Mouse (Mus musculus) forebrain, embryonic 16.5 days (tissue): ENCODE data around the gene Tgm2. TPM values are rescaled to one million over a fixed set of nuclear protein-coding genes. Genes with fewer than 3 reads are reported as not detected.

Experiments used
- ATAC-seq: fragments of 200-750 bp; cut with Nextera tagmentation; 2 replicates; pipeline ENCODE4 v1.8.0; 2017; ENCODE audit warnings: mild to moderate bottlenecking, moderate library complexity
- H3K27ac ChIP-seq: fragments of 300-500 bp; sonication (generic); 2 replicates; pipeline ENCODE4 v1.5.1; 2014; ENCODE audit warnings: low read length, control low read depth
- H3K27me3 ChIP-seq: fragments of 300-500 bp; sonication (generic); replicated peaks from 2 replicates; pipeline ENCODE4 v1.6.1; 2014; ENCODE audit warnings: low read length; ENCODE audit not compliant: control insufficient read depth, insufficient read depth
- H3K36me3 ChIP-seq: fragments of 300-500 bp; sonication (generic); 2 replicates; pipeline ENCODE4 v1.6.1; 2014; ENCODE audit not compliant: control insufficient read depth, insufficient read depth
- H3K4me1 ChIP-seq: fragments of 300-500 bp; sonication (generic); replicated peaks from 2 replicates; pipeline ENCODE4 v1.6.1; 2014; ENCODE audit warnings: low read length; ENCODE audit not compliant: control insufficient read depth, insufficient read depth
- H3K4me2 ChIP-seq: fragments of 300-500 bp; sonication (generic); 2 replicates; pipeline ENCODE4 v1.6.1; 2014; ENCODE audit warnings: mild to moderate bottlenecking, low read length, control low read depth
- H3K4me3 ChIP-seq: fragments of 300-500 bp; sonication (generic); replicated peaks from 2 replicates; pipeline ENCODE4 v1.5.1; 2014; ENCODE audit warnings: mild to moderate bottlenecking, low read length, control low read depth
- H3K9ac ChIP-seq: fragments of 300-500 bp; sonication (generic); replicated peaks from 2 replicates; pipeline ENCODE4 v1.6.1; 2014; ENCODE audit warnings: low read depth, low read length, control low read depth
- H3K9me3 ChIP-seq: fragments of 300-500 bp; sonication (generic); 2 replicates; pipeline ENCODE4 v1.6.1; 2016; ENCODE audit warnings: low read length; ENCODE audit not compliant: control insufficient read depth
- WGBS: fragments of 180-500 bp; shearing (Covaris S2); extraction: QIAGEN DNeasy Blood & Tissue Kit; methylation state at CpG from one replicate; pipeline ENCODE4 v1.1.7; 2014; 5-methylcytosine and 5-hydroxymethylcytosine counted together
- polyA plus RNA-seq: library from polyadenylated mRNA; unstranded; fragments of >200 nt; fragmentation: Nextera tagmentation; extraction: Ambion mirVana; gene quantifications from 2 replicates; pipeline ENCODE4 v1.2.1, GENCODE M21; 2015

Gene Tgm2
- polyA plus RNA-seq, 1 experiment from 2014 or later: 5.0 TPM

- H3K4me1 ChIP-seq: 0 out of 2 replicates have a peak, but pooled peaks cover 3% of the 10 kb centered on the region
- WGBS: 90% methylated on average over 7 of the region's 7 CpGs
- ATAC-seq: no peak
These were observed 23.5 kb upstream of the Tgm2 start for GRCm38 (mm10) chr2:158169771-158170170.

GRCm38 (mm10) chr2:158169351-158169750, 23.1 kb upstream of the Tgm2 start:
- Histone ChIP-seq H3K9ac (no peak overlapping the region), H3K27me3 (no peaks in the 10 kb centered on the region), H3K27ac (no peak overlapping the region), H3K4me2 (no peak overlapping the region), H3K9me3 (no peaks in the 10 kb centered on the region), H3K4me1 (0 out of 2 replicates have a peak, but pooled peaks cover 3% of the 10 kb centered on the region), H3K4me3 (no peak overlapping the region), H3K36me3 (no peaks in the 10 kb centered on the region)
- no peak for ATAC-seq
- WGBS: 79% methylated on average over 6 of the region's 6 CpGs

More at GRCm38 (mm10) chr2:158169771-158170170, 23.5 kb upstream of the Tgm2 start:
- H3K4me3 ChIP-seq: no peak overlapping the region
- H3K9me3 ChIP-seq: no peaks in the 10 kb centered on the region
- H3K4me2 ChIP-seq: no peak overlapping the region
- no peak overlapping the region for H3K9ac ChIP-seq
- H3K27me3 ChIP-seq: no peaks in the 10 kb centered on the region
- H3K36me3 ChIP-seq: no peaks in the 10 kb centered on the region
- H3K27ac ChIP-seq: no peak overlapping the region

- H3K27me3 ChIP-seq: no peaks in the 10 kb centered on the region
- no peaks in the 10 kb centered on the region for H3K9me3 ChIP-seq
- 0 out of 2 replicates have a peak, but pooled peaks cover 3% of the 10 kb centered on the region for H3K4me1 ChIP-seq
- H3K36me3 ChIP-seq: no peaks in the 10 kb centered on the region
- WGBS: 56% methylated on average over 7 of the region's 8 CpGs
- H3K4me2 ChIP-seq: no peak overlapping the region
- H3K9ac ChIP-seq: no peak overlapping the region
- no peak overlapping the region for H3K27ac ChIP-seq
- no peak overlapping the region for H3K4me3 ChIP-seq
- ATAC-seq: no peak
These were observed 22.5 kb upstream of the Tgm2 start for GRCm38 (mm10) chr2:158168741-158169211.

GRCm38 (mm10) chr2:158167496-158168205, 21.4 kb upstream of the Tgm2 start:
- no peaks in the 10 kb centered on the region for H3K27me3 ChIP-seq
- H3K9ac ChIP-seq: no peak overlapping the region
- H3K4me1 ChIP-seq: 0 out of 2 replicates have a peak, but pooled peaks cover 3% of the 10 kb centered on the region
- no peaks in the 10 kb centered on the region for H3K36me3 ChIP-seq
- ATAC-seq: no peak
- H3K4me3 ChIP-seq: no peak overlapping the region
- H3K4me2 ChIP-seq: no peak overlapping the region
- no peak overlapping the region for H3K27ac ChIP-seq
- WGBS: 70% methylated on average over 9 of the region's 9 CpGs
- no peaks in the 10 kb centered on the region for H3K9me3 ChIP-seq

GRCm38 (mm10) chr2:158166628-158167027, 20.4 kb upstream of the Tgm2 start:
- Histone ChIP-seq H3K4me1 (0 out of 2 replicates have a peak, but pooled peaks cover 3% of the 10 kb centered on the region), H3K27ac (no peak overlapping the region), H3K4me2 (no peak overlapping the region), H3K9me3 (no peaks in the 10 kb centered on the region), H3K36me3 (no peaks in the 10 kb centered on the region), H3K27me3 (no peaks in the 10 kb centered on the region), H3K4me3 (no peak overlapping the region), H3K9ac (no peak overlapping the region)
- WGBS: 82% methylated on average over 7 of the region's 7 CpGs
- ATAC-seq: no peak

- Histone ChIP-seq H3K9me3 (no peaks in the 10 kb centered on the region), H3K4me1 (0 out of 2 replicates have a peak, but pooled peaks cover 3% of the 10 kb centered on the region), H3K4me3 (no peak overlapping the region), H3K9ac (no peak overlapping the region), H3K27me3 (no peaks in the 10 kb centered on the region), H3K4me2 (no peak overlapping the region), H3K27ac (no peak overlapping the region), H3K36me3 (no peaks in the 10 kb centered on the region)
- no peak for ATAC-seq
- 74% methylated on average over 4 of the region's 4 CpGs for WGBS
These were observed 19.5 kb upstream of the Tgm2 start for GRCm38 (mm10) chr2:158165776-158166175.

- H3K36me3 ChIP-seq: no peaks in the 10 kb centered on the region
- H3K4me2 ChIP-seq: no peak overlapping the region
- H3K9ac ChIP-seq: no peak overlapping the region
- H3K9me3 ChIP-seq: no peaks in the 10 kb centered on the region
- H3K4me3 ChIP-seq: no peak overlapping the region
- ATAC-seq: no peak
- H3K27me3 ChIP-seq: no peaks in the 10 kb centered on the region
- WGBS: 83% methylated on average over 6 of the region's 6 CpGs
- H3K27ac ChIP-seq: no peak overlapping the region
- no peaks in the 10 kb centered on the region for H3K4me1 ChIP-seq
These were observed 16.8 kb upstream of the Tgm2 start for GRCm38 (mm10) chr2:158163034-158163433.

- H3K27me3 ChIP-seq: no peaks in the 10 kb centered on the region
- no peaks in the 10 kb centered on the region for H3K9me3 ChIP-seq
- H3K36me3 ChIP-seq: no peaks in the 10 kb centered on the region
- no peak overlapping the region for H3K27ac ChIP-seq
- no peak overlapping the region for H3K4me3 ChIP-seq
- no peak for ATAC-seq
- H3K9ac ChIP-seq: no peak overlapping the region
- no peak overlapping the region for H3K4me2 ChIP-seq
- H3K4me1 ChIP-seq: no peaks in the 10 kb centered on the region
- 88% methylated on average over 6 of the region's 6 CpGs for WGBS
These were observed 15.5 kb upstream of the Tgm2 start for GRCm38 (mm10) chr2:158161761-158162160.

- Histone ChIP-seq H3K4me1 (no peaks in the 10 kb centered on the region), H3K9me3 (no peaks in the 10 kb centered on the region), H3K9ac (no peak overlapping the region), H3K27ac (no peak overlapping the region), H3K27me3 (no peaks in the 10 kb centered on the region), H3K4me2 (no peak overlapping the region), H3K4me3 (no peak overlapping the region), H3K36me3 (no peaks in the 10 kb centered on the region)
- no peak for ATAC-seq
- 70% methylated on average over 7 of the region's 7 CpGs for WGBS
These were observed 13.4 kb upstream of the Tgm2 start for GRCm38 (mm10) chr2:158159376-158160235.
